In genomic region chr2:144191018-144191417, GRCm38 (mm10) we compare ENCODE assay signal across 22 mouse cellular contexts.
DNase-seq lines count a peak whose midpoint lies in the region; ATAC-seq and TF ChIP-seq lines count a peak whose summit lies in the region.
"Had no signal": no experiment of that assay in that cellular context is flagged by ENCODE, and none has a peak within 500 bp of the region (broad histone marks: within the 10 kb centered on the region; RNA-seq: fewer than 3 reads in every experiment).

No protein-coding gene starts in this region.

- TF ChIP-seq CTCF in hindbrain, postnatal 0 days (IDR thresholded peaks at IDR 0.05; ENCODE audit: low read depth): no peak

- H3K9ac ChIP-seq in intestine, embryonic 15.5 days: no peak overlapping the region
- H3K9ac ChIP-seq in intestine, embryonic 16.5 days (ENCODE audit: low read depth, low read length): no peak overlapping the region
- H3K9ac ChIP-seq in embryonic facial prominence, embryonic 14.5 days (ENCODE audit: low read depth, low read length): no peak overlapping the region
- no peak overlapping the region for H3K9ac ChIP-seq in stomach, embryonic 16.5 days (ENCODE audit: low read length)
- no peak overlapping the region for H3K9ac ChIP-seq in hindbrain, postnatal 0 days (replicated peaks; ENCODE audit: low read length)
- H3K9ac ChIP-seq: forebrain, embryonic 15.5 days; heart, embryonic 12.5 days; hindbrain, embryonic 12.5 days; midbrain, embryonic 15.5 days; neural tube, embryonic 12.5 days had no signal

- 40% methylated on average over 9 of the region's 9 CpGs for WGBS in intestine, embryonic 15.5 days
- WGBS in intestine, embryonic 16.5 days: 35% methylated on average over 9 of the region's 9 CpGs
- 37% methylated on average over 9 of the region's 9 CpGs for whole genome bisulfite sequencing in embryonic facial prominence, embryonic 14.5 days
- 55% methylated on average over 9 of the region's 9 CpGs for WGBS in stomach, embryonic 16.5 days
- WGBS in hindbrain, postnatal 0 days: 81% methylated on average over 9 of the region's 9 CpGs

- H3K4me1 ChIP-seq in intestine, embryonic 15.5 days (replicated peaks): peaks cover 14% of the 10 kb centered on the region
- peaks cover 40% of the 10 kb centered on the region for H3K4me1 ChIP-seq in intestine, embryonic 16.5 days (ENCODE audit: control insufficient read depth, insufficient read depth, low read length)
- H3K4me1 ChIP-seq in embryonic facial prominence, embryonic 14.5 days (ENCODE audit: control insufficient read depth, insufficient read depth, low read length): peaks cover 5% of the 10 kb centered on the region; the same call in 1 of the 2 replicates
- H3K4me1 ChIP-seq in stomach, embryonic 16.5 days (ENCODE audit: control insufficient read depth, insufficient read depth, low read length): no peaks in the 10 kb centered on the region
- H3K4me1 ChIP-seq in hindbrain, postnatal 0 days (ENCODE audit: insufficient read depth, low read length): no peaks in the 10 kb centered on the region
- H3K4me1 ChIP-seq: forebrain, embryonic 15.5 days; midbrain, embryonic 15.5 days; neural tube, embryonic 12.5 days had no signal

- DNase-seq in ZHBTc4 (ENCODE audit: low read depth, low spot score): peak; percentile 38
- DNase-seq in embryonic facial prominence, embryonic 14.5 days (ENCODE audit: low spot score): peak; percentile 69
- DNase-seq in hindbrain, postnatal 0 days (ENCODE audit: low spot score): no peak
- no peak for DNase-seq in thymus, postnatal 10 days (ENCODE audit: low spot score in 2 of 2)
- DNase-seq: adrenal gland, postnatal 25 days; cerebellum, adult 9-10 months; kidney, adult 9 months; kidney, postnatal 14 days; layer of hippocampus, postnatal 36 days; retina, postnatal 1 day; thymus, postnatal 25 days had no signal

- no peak overlapping the region for H3K27ac ChIP-seq in intestine, embryonic 15.5 days
- H3K27ac ChIP-seq in intestine, embryonic 16.5 days (ENCODE audit: low read length): no peak overlapping the region
- peak overlapping the region; percentile 53; the same call in 1 of the 2 replicates for H3K27ac ChIP-seq in embryonic facial prominence, embryonic 14.5 days (replicated peaks; ENCODE audit: low read depth, low read length)
- no peak overlapping the region for H3K27ac ChIP-seq in stomach, embryonic 16.5 days (ENCODE audit: low read length)
- H3K27ac ChIP-seq in hindbrain, postnatal 0 days: no peak overlapping the region
- H3K27ac ChIP-seq: forebrain, embryonic 15.5 days; hindbrain, embryonic 12.5 days; layer of hippocampus, adult 2 months; macrophage; midbrain, embryonic 15.5 days; neural tube, embryonic 12.5 days had no signal

- no peaks in the 10 kb centered on the region for H3K36me3 ChIP-seq in intestine, embryonic 15.5 days
- no peaks in the 10 kb centered on the region for H3K36me3 ChIP-seq in intestine, embryonic 16.5 days (ENCODE audit: control insufficient read depth, insufficient read depth, low read length)
- no peaks in the 10 kb centered on the region for H3K36me3 ChIP-seq in embryonic facial prominence, embryonic 14.5 days (ENCODE audit: control insufficient read depth, insufficient read depth, low read length)
- no peaks in the 10 kb centered on the region for H3K36me3 ChIP-seq in stomach, embryonic 16.5 days (ENCODE audit: control insufficient read depth, insufficient read depth, low read length)
- no peaks in the 10 kb centered on the region for H3K36me3 ChIP-seq in hindbrain, postnatal 0 days (ENCODE audit: insufficient read depth, low read length)
- H3K36me3 ChIP-seq: forebrain, embryonic 15.5 days; heart, embryonic 12.5 days; hindbrain, embryonic 12.5 days; midbrain, embryonic 15.5 days; neural tube, embryonic 12.5 days had no signal

- H3K9me3 ChIP-seq in intestine, embryonic 15.5 days: no peaks in the 10 kb centered on the region
- H3K9me3 ChIP-seq in intestine, embryonic 16.5 days (ENCODE audit: control insufficient read depth, low read length): no peaks in the 10 kb centered on the region
- H3K9me3 ChIP-seq in embryonic facial prominence, embryonic 14.5 days (ENCODE audit: control insufficient read depth, low read length): no peaks in the 10 kb centered on the region
- H3K9me3 ChIP-seq in stomach, embryonic 16.5 days (replicated peaks; ENCODE audit: control insufficient read depth, low read length): no peaks in the 10 kb centered on the region
- H3K9me3 ChIP-seq in hindbrain, postnatal 0 days (ENCODE audit: low read length): no peaks in the 10 kb centered on the region
- H3K9me3 ChIP-seq: forebrain, embryonic 15.5 days; heart, embryonic 12.5 days; hindbrain, embryonic 12.5 days; midbrain, embryonic 15.5 days; neural tube, embryonic 12.5 days had no signal

- 0 out of 2 replicates have a peak, but pooled peaks have one; percentile 15 for ATAC-seq in intestine, embryonic 15.5 days
- no peak for ATAC-seq in intestine, embryonic 16.5 days
- no peak; the same call in 1 of the 2 replicates for ATAC-seq in embryonic facial prominence, embryonic 14.5 days (ENCODE audit: low read depth)
- ATAC-seq in stomach, embryonic 16.5 days (ENCODE audit: insufficient read depth, low FRiP score): peak; percentile 35; the same call in 1 of the 2 replicates
- no peak for ATAC-seq in hindbrain, postnatal 0 days
- ATAC-seq: forebrain, embryonic 15.5 days; lung, postnatal 0 days; midbrain, embryonic 15.5 days had no signal

- H3K4me2 ChIP-seq in intestine, embryonic 15.5 days (replicated peaks): no peak overlapping the region
- H3K4me2 ChIP-seq in intestine, embryonic 16.5 days (ENCODE audit: low read depth, low read length): no peak overlapping the region
- H3K4me2 ChIP-seq in embryonic facial prominence, embryonic 14.5 days (ENCODE audit: low read depth, low read length): no peak overlapping the region
- H3K4me2 ChIP-seq in stomach, embryonic 16.5 days (ENCODE audit: low read depth, low read length): no peak overlapping the region
- H3K4me2 ChIP-seq in hindbrain, postnatal 0 days (ENCODE audit: low read depth, low read length): no peak overlapping the region
- H3K4me2 ChIP-seq: forebrain, embryonic 15.5 days; heart, embryonic 12.5 days; hindbrain, embryonic 12.5 days; midbrain, embryonic 15.5 days; neural tube, embryonic 12.5 days had no signal

- H3K27me3 ChIP-seq in intestine, embryonic 15.5 days (replicated peaks): no peaks in the 10 kb centered on the region
- no peaks in the 10 kb centered on the region for H3K27me3 ChIP-seq in intestine, embryonic 16.5 days (replicated peaks; ENCODE audit: control insufficient read depth, insufficient read depth, low read length)
- H3K27me3 ChIP-seq in embryonic facial prominence, embryonic 14.5 days (replicated peaks; ENCODE audit: control insufficient read depth, insufficient read depth, low read length): no peaks in the 10 kb centered on the region
- no peaks in the 10 kb centered on the region for H3K27me3 ChIP-seq in stomach, embryonic 16.5 days (ENCODE audit: control insufficient read depth, insufficient read depth, low read length)
- H3K27me3 ChIP-seq in hindbrain, postnatal 0 days (ENCODE audit: insufficient read depth, low read length): no peaks in the 10 kb centered on the region
- H3K27me3 ChIP-seq: forebrain, embryonic 15.5 days; hindbrain, embryonic 12.5 days; midbrain, embryonic 15.5 days; neural tube, embryonic 12.5 days had no signal

- no peak overlapping the region for H3K4me3 ChIP-seq in intestine, embryonic 15.5 days (replicated peaks)
- no peak overlapping the region for H3K4me3 ChIP-seq in intestine, embryonic 16.5 days (ENCODE audit: low read length)
- no peak overlapping the region for H3K4me3 ChIP-seq in embryonic facial prominence, embryonic 14.5 days (ENCODE audit: low read depth, low read length)
- no peak overlapping the region for H3K4me3 ChIP-seq in stomach, embryonic 16.5 days (replicated peaks; ENCODE audit: low read length)
- H3K4me3 ChIP-seq in hindbrain, postnatal 0 days (ENCODE audit: low read length): no peak overlapping the region
- H3K4me3 ChIP-seq: forebrain, embryonic 15.5 days; heart, embryonic 12.5 days; hindbrain, embryonic 12.5 days; layer of hippocampus, adult 2 months; midbrain, embryonic 15.5 days; neural tube, embryonic 12.5 days had no signal

Comparison
In these comparisons a context has a peak if more than half of its experiments do, and no peak if none do; other contexts are left out.
1. ATAC-seq: peak in intestine, embryonic 15.5 days (single experiment) and stomach, embryonic 16.5 days (single experiment); none in intestine, embryonic 16.5 days (single experiment), embryonic facial prominence, embryonic 14.5 days (single experiment) and hindbrain, postnatal 0 days (single experiment).
2. DNase-seq: peak in ZHBTc4 (single experiment) and embryonic facial prominence, embryonic 14.5 days (single experiment); none in hindbrain, postnatal 0 days (single experiment) and thymus, postnatal 10 days (0 of 2).